Mouse (Mus musculus) forebrain, embryonic 13.5 days (tissue): Measurements from ENCODE around the gene Pex6. TPM values are rescaled to one million over a fixed set of nuclear protein-coding genes. Genes with fewer than 3 reads are reported as not detected.
A peak's percentile ranks its signal among the peaks of the same experiment; 100 is the strongest.

ENCODE experiments used
- ATAC-seq: fragments of 200-750 bp; cut with Nextera tagmentation; 2 replicates; pipeline ENCODE4 v1.8.0; 2017
- H3K27ac ChIP-seq: fragments of 300-500 bp; sonication (generic); 2 replicates; pipeline ENCODE4 v1.5.1; 2015; ENCODE audit warnings: inconsistent platforms, mild to moderate bottlenecking, moderate library complexity
- H3K27me3 ChIP-seq: fragments of 300-500 bp; sonication (generic); 2 replicates; pipeline ENCODE4 v1.6.1; 2015; ENCODE audit warnings: mild to moderate bottlenecking, inconsistent platforms
- H3K36me3 ChIP-seq: fragments of 300-500 bp; sonication (generic); 2 replicates; pipeline ENCODE4 v1.6.1; 2015; ENCODE audit warnings: mild to moderate bottlenecking, inconsistent platforms; ENCODE audit not compliant: poor library complexity, severe bottlenecking
- H3K4me1 ChIP-seq: fragments of 300-500 bp; sonication (generic); 2 replicates; pipeline ENCODE4 v1.6.1; 2015; ENCODE audit warnings: inconsistent platforms
- H3K4me2 ChIP-seq: fragments of 300-500 bp; sonication (generic); 2 replicates; pipeline ENCODE4 v1.6.1; 2015; ENCODE audit warnings: inconsistent platforms, mild to moderate bottlenecking, moderate library complexity
- H3K4me3 ChIP-seq: fragments of 300-500 bp; sonication (generic); 2 replicates; pipeline ENCODE4 v1.5.1; 2015; ENCODE audit warnings: mild to moderate bottlenecking, inconsistent platforms
- H3K9ac ChIP-seq: fragments of 300-500 bp; sonication (generic); 2 replicates; pipeline ENCODE4 v1.6.1; 2015; ENCODE audit warnings: mild to moderate bottlenecking, inconsistent platforms
- H3K9me3 ChIP-seq: fragments of 300-500 bp; sonication (generic); replicated peaks from 2 replicates; pipeline ENCODE4 v1.6.1; 2016; ENCODE audit warnings: inconsistent platforms
- WGBS: fragments of 180-500 bp; shearing (Covaris S2); methylation state at CpG from one replicate; pipeline ENCODE4 v1.1.7; 2015; 5-methylcytosine and 5-hydroxymethylcytosine counted together
- polyA plus RNA-seq: library from polyadenylated mRNA; unstranded; fragments of >200 nt; fragmentation: Nextera tagmentation; extraction: Ambion mirVana; gene quantifications from 2 replicates; pipeline ENCODE4 v1.2.1, GENCODE M21; 2015

Gene Pex6
- polyA plus RNA-seq, 1 experiment from 2014 or later = 18.9 TPM

GRCm38 (mm10) chr17:46772038-46772403 is 60.8 kb downstream of the Pex6 start:
- H3K9me3 ChIP-seq = no peaks in the 10 kb centered on the region
- peaks cover 32% of the 10 kb centered on the region for H3K36me3 ChIP-seq
- no peaks in the 10 kb centered on the region for H3K27me3 ChIP-seq
- peak overlapping the region; percentile 79 for H3K9ac ChIP-seq
- peak overlapping the region; percentile 78 for H3K4me3 ChIP-seq
- peak; percentile 42 for ATAC-seq
- WGBS = 9% methylated on average over 5 of the region's 5 CpGs
- H3K4me1 ChIP-seq = peaks cover 19% of the 10 kb centered on the region
- H3K27ac ChIP-seq = peak overlapping the region; percentile 69
- H3K4me2 ChIP-seq = peak overlapping the region; percentile 77

GRCm38 (mm10) chr17:46772404-46773277 is 61.4 kb downstream of the Pex6 start, which contains the start of gene 2310039H08Rik:
2310039H08Rik (plus strand) TSS chr17:46772635.
- peaks cover 19% of the 10 kb centered on the region for H3K4me1 ChIP-seq
- ATAC-seq = peak; percentile 92
- under 1% methylated on average over 50 of the region's 50 CpGs for WGBS

GRCm38 (mm10) chr17:46773278-46774130 is 62.2 kb downstream of the Pex6 start:
- Histone ChIP-seq H3K4me1 (peaks cover 19% of the 10 kb centered on the region), H3K9me3 (no peaks in the 10 kb centered on the region), H3K27ac (peak overlapping the region; percentile 69; the same call in 1 of the 2 replicates), H3K27me3 (no peaks in the 10 kb centered on the region), H3K4me3 (peak overlapping the region; percentile 78), H3K4me2 (peak overlapping the region; percentile 77), H3K36me3 (peaks cover 47% of the 10 kb centered on the region), H3K9ac (peak overlapping the region; percentile 79)
- WGBS = 9% methylated on average over 19 of the region's 20 CpGs
- ATAC-seq = no peak

More at GRCm38 (mm10) chr17:46772404-46773277, 61.4 kb downstream of the Pex6 start, which contains the start of gene 2310039H08Rik:
- Histone ChIP-seq H3K4me3 (peak within 1 kb of the TSS; percentile 78), H3K4me2 (peak within 1 kb of the TSS; percentile 77), H3K9ac (peak within 1 kb of the TSS; percentile 79), H3K27me3 (no peaks in the 10 kb centered on the region), H3K9me3 (no peaks in the 10 kb centered on the region), H3K36me3 (peaks cover 38% of the 10 kb centered on the region), H3K27ac (peak within 1 kb of the TSS; percentile 69)

GRCm38 (mm10) chr17:46774131-46774472 is 62.8 kb downstream of the Pex6 start:
- H3K4me3 ChIP-seq = no peak overlapping the region
- H3K27me3 ChIP-seq = no peaks in the 10 kb centered on the region
- peaks cover 19% of the 10 kb centered on the region for H3K4me1 ChIP-seq
- peaks cover 53% of the 10 kb centered on the region for H3K36me3 ChIP-seq
- WGBS = 44% methylated on average over 2 of the region's 2 CpGs
- H3K9me3 ChIP-seq = no peaks in the 10 kb centered on the region
- H3K4me2 ChIP-seq = peak overlapping the region; percentile 77
- ATAC-seq = no peak
- H3K27ac ChIP-seq = no peak overlapping the region
- H3K9ac ChIP-seq = no peak overlapping the region

GRCm38 (mm10) chr17:46775070-46775469 is 63.8 kb downstream of the Pex6 start:
- Histone ChIP-seq H3K36me3 (peaks cover 62% of the 10 kb centered on the region), H3K27me3 (no peaks in the 10 kb centered on the region), H3K4me2 (no peak overlapping the region), H3K9me3 (no peaks in the 10 kb centered on the region), H3K4me3 (no peak overlapping the region), H3K9ac (no peak overlapping the region), H3K4me1 (peaks cover 19% of the 10 kb centered on the region), H3K27ac (no peak overlapping the region)
- ATAC-seq = no peak
- 95% methylated on average over 9 of the region's 9 CpGs for WGBS

Other genes starting within 250 kb of the Pex6 start
- 3.7 and 4.1 TPM in 2 replicates for gene Ttbk1, start 223.8 kb upstream of the Pex6 start, polyA plus RNA-seq
- gene Dnph1, start 214.8 kb upstream of the Pex6 start, polyA plus RNA-seq = 51.2 and 59.0 TPM in 2 replicates
- gene Cul9, start 165.1 kb upstream of the Pex6 start, polyA plus RNA-seq = 9.8 and 12.4 TPM in 2 replicates
- 4.2 and 4.4 TPM in 2 replicates for gene Srf, start 155.3 kb upstream of the Pex6 start, polyA plus RNA-seq
- 32.5 and 35.3 TPM in 2 replicates for gene Ptk7, start 82.0 kb upstream of the Pex6 start, polyA plus RNA-seq
- gene Klc4, start 65.4 kb upstream of the Pex6 start, polyA plus RNA-seq = 44.3 and 47.7 TPM in 2 replicates
- 89.0 and 97.3 TPM in 2 replicates for gene Mrpl2, start 65.2 kb upstream of the Pex6 start, polyA plus RNA-seq
- 33.5 and 39.0 TPM in 2 replicates for gene Cul7, start 61.1 kb upstream of the Pex6 start, polyA plus RNA-seq
- 54.5 and 59.7 TPM in 2 replicates for gene Rrp36, start 37.1 kb upstream of the Pex6 start, polyA plus RNA-seq
- 196 and 208 TPM in 2 replicates for gene Mea1, start 32.7 kb upstream of the Pex6 start, polyA plus RNA-seq
- gene Klhdc3, start 30.5 kb upstream of the Pex6 start, polyA plus RNA-seq = 145 and 147 TPM in 2 replicates
- gene Ppp2r5d, start 6.4 kb upstream of the Pex6 start, polyA plus RNA-seq = 85.4 and 103 TPM in 2 replicates
- 0.52 and 0.58 TPM in 2 replicates for gene Gnmt, start 17.7 kb downstream of the Pex6 start, polyA plus RNA-seq
- gene Cnpy3, start 40.8 kb downstream of the Pex6 start, polyA plus RNA-seq = 56.2 and 60.0 TPM in 2 replicates
- 0.21 and 0.45 TPM in 2 replicates for gene Ptcra, start 52.2 kb downstream of the Pex6 start, polyA plus RNA-seq
- 64.2 and 69.0 TPM in 2 replicates for gene 2310039H08Rik, start 61.2 kb downstream of the Pex6 start, polyA plus RNA-seq
- gene Rpl7l1, start 71.2 kb downstream of the Pex6 start, polyA plus RNA-seq = 142 and 143 TPM in 2 replicates
- 5.2 and 5.8 TPM in 2 replicates for gene Bicral, start 147.0 kb downstream of the Pex6 start, polyA plus RNA-seq
- 51.3 and 53.5 TPM in 2 replicates for gene Tbcc, start 179.2 kb downstream of the Pex6 start, polyA plus RNA-seq
- not detected in 2 replicates for gene Prph2, start 199.0 kb downstream of the Pex6 start, polyA plus RNA-seq